In the genomic region with DNA sequence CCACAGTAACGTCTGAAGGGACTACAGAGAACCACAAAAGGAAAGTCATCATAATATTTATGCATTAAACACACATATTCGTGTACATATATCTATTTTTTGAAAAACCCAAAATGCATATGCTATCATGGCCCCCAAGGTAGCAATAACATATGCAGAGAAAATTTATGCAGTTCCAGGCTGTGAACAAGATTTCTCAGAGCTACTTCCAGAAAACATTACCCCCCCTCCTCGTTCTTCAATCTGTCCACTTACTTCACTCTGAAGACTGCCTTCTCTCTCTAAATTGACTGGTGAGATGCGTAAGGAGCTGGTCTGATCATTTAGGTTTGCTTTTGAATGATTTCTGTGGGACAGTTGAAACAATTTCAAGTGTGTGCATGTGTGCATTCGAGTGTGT, we compare ENCODE assay signal across 13 mouse cellular contexts.
"Had no signal": no experiment of that assay in that cellular context is flagged by ENCODE, and none has a peak within 500 bp of the region (broad histone marks: within the 10 kb centered on the region; RNA-seq: fewer than 3 reads in every experiment).

No protein-coding gene starts in this region.

- H3K27ac ChIP-seq: layer of hippocampus, adult 2 months; limb, embryonic 12.5 days; liver, embryonic 14.5 days; midbrain, embryonic 10.5 days; neural tube, embryonic 12.5 days; stomach, embryonic 15.5 days had no signal

- H3K27me3 ChIP-seq: limb, embryonic 12.5 days; neural tube, embryonic 12.5 days; stomach, embryonic 15.5 days had no signal

- H3K9me3 ChIP-seq: limb, embryonic 12.5 days; midbrain, embryonic 10.5 days; neural tube, embryonic 12.5 days; stomach, embryonic 15.5 days had no signal

- H3K9ac ChIP-seq: limb, embryonic 12.5 days; liver, embryonic 14.5 days; neural tube, embryonic 12.5 days; stomach, embryonic 15.5 days had no signal

- H3K36me3 ChIP-seq: limb, embryonic 12.5 days; midbrain, embryonic 10.5 days; neural tube, embryonic 12.5 days; stomach, embryonic 15.5 days had no signal

- DNase-seq: kidney, adult 18-20 months; kidney, postnatal 10 days; kidney, postnatal 4 days; lung, adult 18-20 months; midbrain, embryonic 14.5 days; thymus, postnatal 36 days had no signal

- H3K4me1 ChIP-seq: limb, embryonic 12.5 days; midbrain, embryonic 10.5 days; neural tube, embryonic 12.5 days; stomach, embryonic 15.5 days had no signal

- H3K4me3 ChIP-seq: layer of hippocampus, adult 2 months; limb, embryonic 12.5 days; midbrain, embryonic 10.5 days; myocyte; neural tube, embryonic 12.5 days; stomach, embryonic 15.5 days had no signal

- H3K4me2 ChIP-seq: limb, embryonic 12.5 days; neural tube, embryonic 12.5 days; stomach, embryonic 15.5 days had no signal
